Mouse (Mus musculus): ENCODE data around the gene Morn1.

DNA sequence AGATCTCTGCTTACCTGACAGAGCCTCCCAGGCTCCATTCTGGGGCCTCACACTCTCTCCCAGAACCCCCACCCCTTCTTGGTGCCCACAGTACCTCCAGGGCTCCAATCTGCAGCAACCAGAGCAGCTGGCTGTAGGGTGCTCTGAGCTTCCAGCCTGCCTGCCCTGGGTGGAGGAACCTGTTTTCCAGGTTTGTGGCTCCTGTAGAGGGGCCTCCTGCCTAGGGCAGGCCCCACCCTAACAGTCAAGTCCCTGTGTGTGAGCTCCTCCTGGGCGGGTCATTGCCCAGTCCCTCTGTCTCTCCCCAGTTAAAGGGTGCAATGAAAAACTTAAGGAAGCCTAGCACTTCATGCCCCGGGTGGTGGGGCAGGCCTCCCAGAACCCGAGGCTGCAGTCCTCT, 22.5 kb upstream of the Morn1 start:
- TF ChIP-seq POLR2A (IDR thresholded peaks at IDR 0.05; ENCODE audit: low read depth, low read length) (no peak), CTCF (conservative IDR thresholded peaks at IDR 0.05 in 1 of 2, IDR thresholded peaks at IDR 0.05 in 1 of 2; ENCODE audit: low read depth in 2 of 2, low read length in 2 of 2) (no peak), ZMIZ1 (IDR thresholded peaks at IDR 0.05; ENCODE audit: low read depth, low read length) (no peak), RCOR1 (conservative IDR thresholded peaks at IDR 0.05; ENCODE audit: low read depth, low read length) (no peak), MXI1 (IDR thresholded peaks at IDR 0.05; ENCODE audit: low read depth, low read length) (no peak)

All from CH12.LX (cell line).